Mouse (Mus musculus) olfactory bulb, adult 2 months (tissue): Measurements from ENCODE around the gene Tyms.
"Not testable (repeated sequence)": the region's sequence is repeated elsewhere in the genome, so short reads cannot be mapped to it uniquely, and the experiment has no call there.

Source experiments
- CTCF ChIP-seq: fragments of 200-500 bp; IDR thresholded peaks from 2 replicates; pipeline ENCODE4 v1.5.1; 2012; ENCODE audit warnings: low read depth, mild to moderate bottlenecking, low read length, moderate library complexity; ENCODE audit not compliant: insufficient read depth
- POLR2A ChIP-seq: fragments of 200-500 bp; IDR thresholded peaks from 2 replicates; pipeline ENCODE4 v1.6.1; 2012; ENCODE audit warnings: mild to moderate bottlenecking, low read depth, low read length, moderate library complexity; ENCODE audit not compliant: insufficient read depth

- not testable (repeated sequence) for TF ChIP-seq POLR2A, CTCF
Observed at GRCm38 (mm10) chr5:30035862-30036261, 37.6 kb downstream of the Tyms start.
